Mouse (Mus musculus) mesoderm, embryonic 11.5 days (tissue): ENCODE results near the gene Scn3a.
"Not testable (repeated sequence)": the region's sequence is repeated elsewhere in the genome, so short reads cannot be mapped to it uniquely, and the experiment has no call there.

Experiments
- DNase-seq: peaks from one replicate; pipeline ENCODE4 v3.0.0-alpha.2; 2012; ENCODE audit warnings: low read depth, low spot score

Scn3a gene

DNA sequence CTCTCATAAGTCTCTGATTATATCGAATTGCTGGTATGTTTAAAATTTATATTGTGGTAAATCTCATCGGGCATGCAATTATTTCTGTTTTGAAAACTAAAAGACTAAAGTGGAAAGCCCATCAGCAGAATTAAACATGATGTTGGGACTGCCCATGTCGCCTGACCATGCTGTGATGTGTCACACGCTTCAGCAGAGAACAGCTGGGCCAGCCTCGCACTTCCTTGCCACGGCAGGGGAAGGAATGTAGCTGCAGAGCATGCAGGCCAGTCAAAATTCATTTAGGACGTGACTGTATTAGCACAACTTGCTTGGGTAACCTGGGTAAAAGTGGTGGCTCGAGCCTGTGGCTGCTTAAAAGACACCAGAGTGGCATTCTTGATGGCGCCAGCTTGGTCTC lies 77.0 kb downstream of the Scn3a start:
- no peak for DNase-seq

DNA sequence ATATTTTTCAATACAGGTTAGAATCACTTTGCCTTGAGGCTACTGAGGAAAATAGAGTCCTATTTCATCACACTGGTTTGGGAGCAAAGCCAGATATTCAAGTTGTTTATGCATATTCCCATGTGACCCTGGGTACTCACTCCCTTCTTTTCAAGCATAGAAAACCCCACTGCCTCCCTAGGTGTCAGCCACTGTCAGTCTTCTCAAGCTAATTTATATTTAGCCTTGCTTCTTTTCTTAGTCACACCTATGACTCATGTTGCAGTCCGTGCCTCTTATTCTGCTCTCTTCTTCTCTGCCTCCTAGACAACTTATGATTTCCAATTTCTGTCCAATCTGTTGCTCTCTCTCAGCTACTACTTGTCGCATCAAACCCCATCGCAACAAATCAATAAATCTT lies 84.0 kb downstream of the Scn3a start:
- DNase-seq = no peak

DNA sequence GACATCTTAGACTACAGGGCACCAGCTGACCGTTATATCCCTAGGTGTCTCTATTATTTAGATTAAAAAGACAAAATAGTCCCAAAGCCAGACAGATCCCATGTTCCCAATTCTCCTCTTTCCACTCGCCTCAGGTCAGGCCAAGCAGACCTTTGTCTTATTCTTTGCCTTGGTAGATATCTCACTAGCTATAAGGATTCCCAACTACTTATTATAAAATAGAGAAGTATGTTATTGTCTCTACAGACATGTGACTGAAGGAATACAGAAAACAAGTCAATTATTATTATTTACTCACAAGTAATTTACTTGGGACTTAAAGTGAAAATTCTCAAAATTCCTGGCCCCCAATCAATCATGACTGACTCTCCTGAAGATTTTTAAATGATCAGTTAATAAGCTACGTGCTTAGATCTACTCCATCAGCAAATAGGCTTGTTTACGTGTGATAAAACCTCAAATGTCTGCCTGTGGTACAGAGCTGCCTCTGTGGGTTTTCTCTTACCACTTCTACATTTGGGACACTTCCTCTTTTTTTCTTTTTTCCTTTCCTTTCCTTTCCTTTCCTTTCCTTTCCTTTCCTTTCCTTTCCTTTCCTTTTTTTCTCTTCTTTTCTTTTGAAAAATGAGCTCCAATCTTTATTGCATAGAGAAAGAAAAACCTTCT lies 86.3 kb downstream of the Scn3a start:
- DNase-seq = no peak

DNA sequence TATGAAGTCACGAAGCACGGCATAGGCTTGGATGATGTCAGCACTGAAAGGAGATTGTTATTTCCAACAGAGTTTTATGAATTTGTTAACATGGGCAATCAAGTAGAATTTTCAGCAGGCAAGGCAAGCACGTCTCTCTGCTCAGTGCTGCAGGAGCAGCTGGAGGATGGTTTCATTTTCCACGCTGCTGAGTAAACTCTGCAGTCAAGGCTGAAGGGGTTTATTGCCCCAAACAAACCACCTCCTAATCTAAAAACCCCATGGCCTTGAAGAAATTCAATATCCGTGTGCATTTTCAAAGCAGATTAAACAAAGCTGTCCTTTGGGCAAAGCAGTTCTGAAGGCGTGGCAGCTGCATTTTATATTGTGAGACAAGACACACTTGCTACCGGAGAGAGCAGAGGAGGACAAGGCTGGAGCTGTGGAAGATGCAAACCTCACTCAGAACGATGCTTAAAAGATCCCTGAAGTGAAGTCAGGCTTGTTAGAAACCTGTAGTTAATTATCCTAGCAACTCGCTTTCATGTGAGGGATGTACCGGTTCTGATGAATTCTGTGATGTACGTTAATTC lies 96.0 kb downstream of the Scn3a start:
- DNase-seq = peak; percentile 18

DNA sequence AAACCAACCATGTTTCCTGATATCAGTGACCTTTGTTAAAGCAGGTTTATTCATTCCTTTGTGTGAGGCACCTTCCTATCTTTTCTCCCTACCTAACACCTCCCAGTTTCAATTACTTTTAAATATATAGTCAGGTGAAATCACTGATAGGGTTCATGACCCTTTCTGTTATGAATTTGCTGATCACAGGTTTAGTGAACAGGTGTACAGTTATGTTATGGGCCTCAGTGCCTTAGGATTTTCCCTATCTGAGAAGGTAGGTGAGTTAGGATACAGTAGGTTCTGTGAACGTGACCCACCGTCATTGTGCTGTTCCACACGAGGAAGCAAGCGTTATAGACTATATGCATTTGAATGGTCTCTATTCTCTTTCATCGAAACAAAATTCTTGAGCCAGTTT lies 101.7 kb downstream of the Scn3a start:
- DNase-seq = no peak

DNA sequence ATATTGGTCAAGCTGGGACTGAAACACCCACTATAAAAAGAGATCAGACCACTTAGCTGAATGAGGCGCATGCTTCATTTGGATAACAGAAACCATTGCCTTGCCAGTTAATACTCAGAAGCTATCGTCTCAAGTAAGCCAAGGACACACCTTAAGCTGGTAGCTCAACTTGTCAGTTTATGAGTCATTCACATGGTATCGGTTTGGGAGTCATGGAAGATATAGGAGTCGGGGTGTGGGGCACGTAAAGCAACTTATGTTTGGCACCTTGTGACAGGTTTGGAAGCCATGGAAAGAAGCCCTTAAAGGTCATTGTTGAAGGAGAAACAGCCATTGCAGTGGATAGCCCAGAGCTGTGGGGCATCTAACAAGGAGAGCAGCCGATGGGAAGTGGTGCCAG lies 113.7 kb downstream of the Scn3a start:
- DNase-seq = no peak

DNA sequence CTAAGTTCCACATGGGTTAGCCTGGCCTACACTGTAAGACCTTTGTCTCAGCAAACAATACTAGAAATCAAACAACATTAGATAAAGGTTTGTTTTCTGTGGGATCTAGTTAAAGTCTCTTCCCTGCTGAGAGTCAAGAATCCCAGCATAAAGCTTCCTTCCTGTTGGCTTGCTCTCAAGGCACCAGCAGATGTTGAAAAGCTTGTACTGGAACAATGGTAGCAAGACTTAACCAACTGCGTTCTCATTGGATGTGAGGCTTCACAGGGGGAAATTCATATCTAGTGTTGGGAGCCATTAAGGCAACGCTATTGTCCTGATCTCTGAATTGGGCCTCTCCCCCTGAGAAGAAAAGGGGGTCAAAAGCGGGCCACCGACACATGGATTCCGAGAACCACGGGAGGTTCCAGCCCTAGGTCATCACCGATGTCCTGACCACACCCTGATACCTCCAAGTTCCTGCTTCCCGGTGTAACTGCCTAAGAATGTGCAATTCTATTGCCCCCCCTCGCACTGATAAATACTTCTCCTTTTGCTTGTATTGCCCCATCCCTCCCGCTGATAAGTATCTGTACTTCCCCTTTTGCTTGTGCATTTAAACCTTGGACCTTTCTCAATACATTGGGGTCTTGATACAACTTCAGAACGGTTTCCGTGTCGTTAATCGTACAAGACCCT lies 115.9 kb downstream of the Scn3a start:
- not testable (repeated sequence) for DNase-seq

DNA sequence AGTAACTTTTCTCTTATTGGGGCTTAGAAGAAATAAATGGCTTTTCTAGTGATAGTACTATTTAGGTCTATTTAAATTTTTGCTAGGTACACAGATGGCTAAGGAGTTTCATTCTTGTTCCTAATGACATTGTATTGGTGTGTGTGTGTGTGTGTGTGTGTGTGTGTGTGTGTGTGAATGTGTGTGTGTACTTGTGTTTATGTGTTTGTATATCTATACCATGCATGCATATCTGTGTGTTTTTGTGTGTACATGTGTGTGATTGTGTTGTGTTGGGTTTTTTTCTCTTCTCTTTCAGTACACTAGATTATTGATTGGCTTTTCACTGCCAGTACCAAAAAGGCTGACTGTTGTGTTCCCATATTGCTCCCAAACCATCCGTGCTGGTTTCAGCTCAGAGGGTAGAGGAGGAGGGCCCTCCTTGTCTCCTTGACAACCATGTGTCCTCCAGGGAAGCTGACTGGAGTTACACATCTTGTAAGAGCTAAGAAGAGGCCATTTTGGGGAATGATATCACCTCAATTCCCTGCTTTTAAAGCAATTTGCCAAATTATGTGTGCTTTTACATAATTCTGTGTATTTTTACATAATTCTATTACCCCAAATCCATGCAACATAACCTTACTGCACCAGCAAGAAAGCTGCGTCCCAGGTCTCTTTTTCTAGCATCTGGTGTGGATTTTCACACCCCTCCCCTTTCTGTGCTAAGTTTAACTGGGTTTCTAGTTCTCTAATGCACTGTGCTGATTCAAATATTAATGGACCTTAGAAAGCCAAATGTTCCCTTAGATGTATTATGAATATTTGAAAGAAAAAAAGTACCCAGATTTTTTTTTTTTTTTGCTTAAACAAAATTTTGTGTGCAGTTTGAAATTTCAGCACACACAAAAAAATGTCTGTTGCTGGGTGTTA lies 116.7 kb downstream of the Scn3a start:
- DNase-seq = peak; percentile 9

DNA sequence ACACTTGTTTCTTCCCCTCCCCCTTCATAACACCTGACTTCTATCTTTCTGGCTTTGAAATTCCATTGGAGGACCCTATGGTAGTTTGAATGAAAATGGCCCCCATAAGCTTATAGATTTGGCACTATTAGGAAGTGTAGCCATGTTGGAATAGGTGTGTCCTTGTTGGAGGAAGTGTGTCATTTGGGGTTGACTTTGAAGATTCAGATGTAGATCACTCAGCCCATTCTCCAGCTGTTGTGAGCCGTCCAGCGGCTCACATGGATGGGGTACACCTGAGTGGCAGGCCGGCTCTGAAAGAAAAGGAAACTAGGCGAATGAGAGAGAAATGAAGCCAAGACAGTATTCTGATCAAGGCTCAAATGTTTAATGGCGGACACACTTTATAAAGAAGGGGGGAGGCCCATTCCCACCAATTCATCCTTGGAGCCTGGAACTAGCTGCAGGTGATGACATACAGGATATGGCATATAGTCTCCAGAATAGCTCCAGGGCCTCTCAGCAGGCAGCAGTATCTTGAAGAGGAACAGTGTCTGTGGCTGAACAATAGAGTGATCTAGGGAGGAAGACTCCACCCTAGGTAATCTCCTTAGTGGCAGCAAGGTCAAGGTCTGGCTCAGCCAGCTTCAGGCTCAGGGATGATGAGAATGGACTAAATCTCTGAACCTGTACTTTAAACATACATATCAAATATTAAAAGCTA lies 118.2 kb downstream of the Scn3a start:
- DNase-seq = no peak

DNA sequence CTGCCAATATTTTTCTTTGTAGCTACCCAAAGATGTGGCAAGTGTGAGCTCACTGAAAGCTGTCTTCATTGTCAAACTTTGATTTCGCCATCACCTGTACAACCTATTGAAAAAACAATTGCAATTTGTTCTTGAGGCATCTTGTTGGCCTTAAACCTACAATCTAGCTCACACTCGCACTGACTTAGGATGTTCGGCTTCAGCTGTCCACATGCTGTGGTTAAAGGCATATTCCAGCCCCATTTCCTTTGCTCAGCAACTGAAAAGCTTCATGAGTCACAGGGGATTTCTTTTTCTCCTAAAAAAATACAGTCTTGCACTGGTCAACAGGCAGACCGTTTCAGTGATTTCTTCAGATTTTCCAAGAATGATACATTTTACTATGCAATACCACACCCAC lies 124.3 kb downstream of the Scn3a start:
- no peak for DNase-seq

DNA sequence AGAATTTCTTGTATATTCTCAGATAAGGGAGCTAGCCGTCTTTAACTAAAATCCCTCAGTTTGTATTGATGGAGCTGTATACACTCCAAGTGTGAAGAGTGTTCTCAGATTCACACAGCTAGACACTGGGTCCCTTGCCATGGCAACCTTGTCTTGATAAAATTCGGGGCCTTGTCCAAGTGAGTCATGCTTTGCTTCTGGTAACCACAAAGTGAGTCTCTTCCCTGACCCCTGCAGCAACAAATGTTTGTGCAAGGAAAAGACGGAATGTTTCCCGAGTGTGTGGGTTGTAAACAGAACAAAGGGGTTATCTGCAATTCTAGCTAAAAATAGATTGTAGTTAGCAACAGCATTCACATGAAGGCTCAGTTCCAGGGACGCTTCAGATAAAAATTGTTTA lies 125.9 kb downstream of the Scn3a start:
- no peak for DNase-seq

DNA sequence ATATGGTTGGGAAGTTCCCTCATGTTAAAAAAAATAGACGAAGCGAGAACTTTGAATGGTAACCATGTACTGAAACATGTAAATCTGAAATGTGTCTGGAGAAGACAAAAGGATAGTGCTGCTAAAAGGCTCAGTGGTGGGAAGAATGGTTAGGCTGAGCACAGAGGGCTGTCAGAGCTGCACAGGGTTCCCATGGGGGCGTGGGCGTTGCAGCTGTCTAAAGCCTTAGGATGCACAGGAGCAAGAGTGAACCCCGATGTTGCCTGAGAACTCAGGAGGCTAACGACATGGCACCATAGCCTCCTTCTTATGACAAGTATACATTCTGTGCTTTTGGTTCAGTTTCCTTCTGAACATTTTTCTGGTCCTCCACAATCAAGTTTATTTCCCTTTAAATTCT lies 126.3 kb downstream of the Scn3a start:
- no peak for DNase-seq

DNA sequence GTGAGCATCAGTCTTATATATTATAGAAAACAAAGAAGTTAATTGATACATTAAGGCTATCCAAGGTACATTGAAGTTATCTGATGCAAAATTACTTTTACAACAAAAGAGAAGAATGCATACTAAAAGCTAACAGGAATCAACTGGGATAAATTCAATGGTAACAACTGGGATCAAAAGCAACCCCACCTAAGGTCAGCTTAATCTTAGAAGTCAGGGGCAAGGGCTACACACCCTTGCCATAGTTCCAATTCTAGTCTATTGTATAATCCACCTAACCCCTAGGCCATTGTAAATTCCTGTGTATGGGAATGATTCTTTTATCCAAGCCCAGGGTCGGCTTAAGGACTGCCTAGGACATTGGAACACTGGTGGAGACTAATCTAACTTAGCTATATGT lies 130.5 kb downstream of the Scn3a start:
- no peak for DNase-seq

DNA sequence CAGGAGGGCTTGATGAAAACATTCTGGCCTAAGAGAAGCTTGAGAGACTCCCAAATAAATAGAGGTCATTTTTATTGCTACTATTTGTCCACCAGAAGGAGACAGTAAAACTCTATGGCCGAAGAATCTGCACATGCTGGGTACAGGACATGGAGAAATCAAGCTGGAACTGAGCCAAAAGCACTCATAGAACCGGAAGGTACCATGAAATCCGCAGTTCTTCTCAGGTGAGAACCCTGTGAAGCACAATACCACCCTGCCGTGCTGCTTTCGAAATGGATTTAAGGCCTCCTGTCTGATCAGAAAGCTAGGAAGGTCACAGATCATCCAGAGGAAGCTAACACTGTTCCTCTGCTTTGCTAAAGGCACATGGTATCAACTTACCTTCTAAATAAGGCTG lies 143.9 kb downstream of the Scn3a start:
- DNase-seq = peak; percentile 6

DNA sequence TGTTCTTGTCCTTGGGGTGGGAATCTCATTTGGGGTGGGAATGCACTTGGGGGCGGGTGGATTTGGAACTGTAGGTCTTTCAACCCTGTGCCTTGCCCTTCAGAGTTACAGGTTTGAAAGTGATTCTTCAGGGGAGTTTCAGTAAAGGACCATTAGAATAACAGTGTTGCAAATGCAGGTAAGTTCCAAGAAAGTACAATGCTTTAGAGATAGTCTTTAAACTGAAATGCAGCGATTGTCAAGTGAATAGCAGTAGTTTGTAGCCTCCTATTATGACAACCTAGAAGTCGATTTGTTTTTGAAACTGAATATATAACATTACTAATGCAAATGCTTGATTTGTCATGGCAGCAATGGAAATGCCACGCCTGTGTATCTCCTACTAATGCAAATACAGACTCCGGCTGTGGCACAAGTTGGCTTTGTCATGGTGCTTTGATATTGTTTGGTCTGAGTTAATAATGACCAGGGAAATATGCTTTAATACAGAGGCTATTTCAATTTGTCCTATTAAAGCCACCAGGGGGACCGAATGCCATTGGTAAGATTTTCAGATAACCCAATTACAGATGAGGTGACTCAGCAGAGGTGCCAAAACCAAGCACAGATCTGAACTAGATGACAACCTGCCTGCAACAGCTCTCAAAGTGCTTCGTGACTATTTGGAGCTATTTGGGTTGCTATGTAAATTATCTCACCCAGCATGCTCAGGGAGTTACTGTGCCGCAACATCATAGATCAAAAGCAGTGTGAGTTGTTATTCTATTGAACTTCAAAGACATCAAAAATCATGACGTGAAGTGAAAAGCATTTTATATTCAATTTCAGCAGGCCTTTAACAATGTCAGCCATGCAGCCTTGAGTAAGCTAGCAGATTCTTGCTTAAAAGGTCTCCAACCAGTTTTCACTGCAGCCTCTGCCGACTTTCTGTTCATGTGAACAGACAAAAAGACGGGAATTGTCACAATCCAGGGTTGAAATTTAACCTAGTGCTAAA lies 145.9 kb downstream of the Scn3a start:
- no peak for DNase-seq

DNA sequence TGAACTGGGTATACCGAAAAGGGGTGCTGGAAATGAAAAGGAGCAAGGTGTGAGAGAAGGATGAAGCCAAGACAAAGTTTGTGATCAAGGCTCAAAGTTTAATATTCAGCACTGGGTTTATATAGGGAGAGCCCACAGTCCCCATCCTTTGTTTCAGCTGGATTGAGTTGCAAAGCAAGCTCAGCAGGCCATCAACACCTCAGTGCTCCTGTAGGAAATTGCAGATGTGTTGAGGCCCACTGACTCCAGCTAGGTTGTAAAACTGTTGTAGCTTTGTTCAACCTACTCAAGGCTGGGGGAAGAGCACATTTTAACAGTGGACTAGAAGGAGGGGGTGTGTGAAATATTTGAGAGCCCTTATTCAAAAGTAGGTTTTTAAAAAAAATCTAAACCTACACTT lies 148.8 kb downstream of the Scn3a start:
- no peak for DNase-seq

DNA sequence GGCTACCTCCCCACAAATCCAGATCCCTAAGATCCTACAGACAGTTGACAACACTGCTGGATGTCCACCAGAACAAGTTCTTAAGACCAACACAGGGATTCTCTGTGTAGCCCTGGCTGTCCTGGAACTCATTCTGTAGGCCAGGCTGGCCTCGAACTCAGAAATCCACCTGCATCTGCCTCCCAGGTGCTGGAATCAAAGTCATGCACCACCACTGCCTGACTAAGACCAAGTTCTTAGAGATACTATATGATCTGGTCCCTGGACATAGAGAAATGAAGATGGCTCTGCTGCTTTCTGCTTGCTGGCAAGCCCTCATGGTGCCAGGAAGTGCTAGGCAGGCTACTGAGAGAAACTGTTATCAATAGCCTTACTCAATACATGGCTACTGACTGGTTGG lies 150.9 kb downstream of the Scn3a start:
- DNase-seq = no peak

DNA sequence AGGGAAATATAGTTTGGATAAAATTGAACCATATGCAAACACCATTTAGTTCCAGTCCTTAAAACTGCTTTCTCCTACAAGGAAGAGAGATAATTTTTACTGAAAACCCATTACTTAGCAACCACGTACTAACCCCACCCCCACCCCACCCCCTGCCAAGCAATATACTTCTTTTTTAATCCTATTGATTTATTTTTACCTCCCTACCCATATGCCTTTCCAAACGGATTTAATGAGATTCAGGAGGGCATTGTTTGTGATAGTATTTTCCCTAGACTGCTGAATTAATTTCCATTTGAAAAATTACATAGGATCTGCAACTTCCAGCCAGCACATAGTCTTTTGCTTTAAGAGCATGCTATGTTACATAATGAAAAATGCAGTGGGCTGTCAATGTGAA lies 152.1 kb downstream of the Scn3a start:
- DNase-seq = no peak

DNA sequence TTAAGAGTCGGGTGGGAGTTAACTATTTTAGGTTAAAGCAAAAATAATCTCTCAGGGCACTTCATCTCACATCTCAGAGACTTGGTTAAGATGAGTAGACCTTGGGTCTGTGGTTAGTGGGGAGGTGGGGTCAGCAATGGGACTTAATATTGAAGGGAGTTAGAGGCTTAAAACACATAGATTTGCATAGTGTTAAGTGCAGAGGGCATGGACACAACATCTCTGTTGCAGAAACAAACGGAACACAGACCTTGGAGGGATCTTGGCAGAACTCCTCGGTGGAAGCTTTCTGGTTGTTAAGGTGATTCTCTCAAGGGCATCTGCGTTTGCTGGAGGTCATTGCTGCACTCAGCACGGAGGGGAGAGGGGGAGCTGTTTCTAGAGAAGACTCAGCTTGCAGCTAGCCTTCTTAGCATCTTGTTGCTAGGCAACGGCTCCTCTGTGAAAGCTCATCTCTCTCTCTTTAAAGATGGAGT lies 152.6 kb downstream of the Scn3a start:
- DNase-seq = peak; percentile 87

DNA sequence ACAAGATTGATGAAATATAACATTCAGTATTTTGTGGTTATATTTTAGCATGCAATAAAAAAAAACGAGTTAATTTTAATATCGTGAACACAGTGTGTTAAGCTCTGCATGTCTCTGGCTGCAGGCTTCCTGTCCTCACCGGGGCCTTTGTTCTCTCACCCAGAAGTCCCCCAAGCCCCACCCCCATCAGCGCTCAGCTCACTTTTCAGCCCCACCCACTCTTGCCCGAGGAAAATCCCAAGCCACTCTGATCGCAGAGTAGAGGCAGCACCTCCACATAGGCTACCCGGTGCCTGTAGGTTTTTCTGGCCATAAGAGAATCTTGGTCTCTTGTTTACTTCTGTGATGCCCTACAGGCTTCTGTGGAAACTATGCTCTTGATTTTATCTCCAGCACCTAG lies 153.2 kb downstream of the Scn3a start:
- peak; percentile 76 for DNase-seq
